Mouse (Mus musculus) olfactory bulb, adult 2 months (tissue): Measurements from ENCODE around the gene Gm281.

Experiments
- CTCF ChIP-seq: fragments of 200-500 bp; IDR thresholded peaks from 2 replicates; pipeline ENCODE4 v1.5.1; 2012; ENCODE audit warnings: low read depth, mild to moderate bottlenecking, low read length, moderate library complexity; ENCODE audit not compliant: insufficient read depth
- POLR2A ChIP-seq: fragments of 200-500 bp; IDR thresholded peaks from 2 replicates; pipeline ENCODE4 v1.6.1; 2012; ENCODE audit warnings: mild to moderate bottlenecking, low read depth, low read length, moderate library complexity; ENCODE audit not compliant: insufficient read depth

GRCm38 (mm10) chr14:13812801-13813479, 101.3 kb downstream of the Gm281 start:
- TF ChIP-seq CTCF (no peak), POLR2A (no peak)
